Comparison of ENCODE assay signal across 11 mouse cellular contexts in the genomic region with DNA sequence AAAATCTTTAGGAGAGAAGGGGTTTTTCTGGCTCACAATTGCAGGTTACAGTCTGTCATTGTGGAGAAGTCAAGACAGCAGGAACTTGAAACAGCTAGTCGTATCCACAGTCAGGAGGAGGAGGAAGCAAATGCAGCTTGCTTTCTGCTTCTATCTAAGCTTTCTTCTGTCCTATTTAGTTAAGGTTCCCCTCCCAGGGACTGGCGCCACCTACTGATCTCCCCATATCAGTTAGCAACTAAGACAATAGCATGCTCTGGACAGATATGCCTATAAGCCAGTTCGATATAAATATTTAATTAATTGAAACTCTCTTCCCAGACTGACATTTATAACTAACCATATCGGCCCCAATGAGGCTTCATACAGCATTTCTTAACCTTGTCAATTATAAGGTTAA. TPM values are rescaled to one million over a fixed set of nuclear protein-coding genes. Genes with fewer than 3 reads are reported as not detected.
DNase-seq lines count a peak whose midpoint lies in the region; ATAC-seq and TF ChIP-seq lines count a peak whose summit lies in the region.
"Had no signal": no experiment of that assay in that cellular context is flagged by ENCODE, and none has a peak within 500 bp of the region (broad histone marks: within the 10 kb centered on the region; RNA-seq: fewer than 3 reads in every experiment).

No protein-coding gene starts in this region.

- H3K27me3 ChIP-seq in midbrain, embryonic 14.5 days (ENCODE audit: control insufficient read depth, insufficient read depth, low read length) = no peaks in the 10 kb centered on the region
- H3K27me3 ChIP-seq in midbrain, postnatal 0 days (ENCODE audit: insufficient read depth, low read length) = no peaks in the 10 kb centered on the region
- H3K27me3 ChIP-seq: embryonic facial prominence, embryonic 12.5 days; forebrain, embryonic 15.5 days; limb, embryonic 13.5 days had no signal

- H3K4me2 ChIP-seq in midbrain, embryonic 14.5 days (ENCODE audit: low read length) = no peak overlapping the region
- no peak overlapping the region for H3K4me2 ChIP-seq in midbrain, postnatal 0 days (ENCODE audit: low read depth, low read length, poor library complexity, severe bottlenecking)
- H3K4me2 ChIP-seq: embryonic facial prominence, embryonic 12.5 days; forebrain, embryonic 15.5 days; limb, embryonic 13.5 days had no signal

- 62% methylated on average over 4 of the region's 4 CpGs for WGBS in midbrain, embryonic 14.5 days
- WGBS in midbrain, postnatal 0 days = 56% methylated on average over 4 of the region's 4 CpGs

- H3K4me1 ChIP-seq in midbrain, embryonic 14.5 days (ENCODE audit: control insufficient read depth, insufficient read depth, low read length) = no peaks in the 10 kb centered on the region
- H3K4me1 ChIP-seq in midbrain, postnatal 0 days (ENCODE audit: insufficient read depth, low read length) = no peaks in the 10 kb centered on the region
- H3K4me1 ChIP-seq: embryonic facial prominence, embryonic 12.5 days; forebrain, embryonic 15.5 days; limb, embryonic 13.5 days had no signal

- intact Hi-C loops in heart, postnatal 25 days (cut with DNase I) = no loop called here

- no peak overlapping the region for H3K9ac ChIP-seq in midbrain, embryonic 14.5 days (replicated peaks; ENCODE audit: low read length)
- H3K9ac ChIP-seq in midbrain, postnatal 0 days (replicated peaks; ENCODE audit: low read length, poor library complexity, severe bottlenecking) = no peak overlapping the region
- H3K9ac ChIP-seq: embryonic facial prominence, embryonic 12.5 days; forebrain, embryonic 15.5 days; limb, embryonic 13.5 days had no signal

- DNase-seq in embryo, embryonic 10.5 days (ENCODE audit: low spot score) = peak; percentile 1
- DNase-seq in embryo, embryonic 10 days (ENCODE audit: low spot score) = no peak
- peak; percentile 0 for DNase-seq in midbrain, embryonic 14.5 days
- no peak for DNase-seq in midbrain, postnatal 0 days (ENCODE audit: low spot score)
- DNase-seq in brain, adult 2 months (ENCODE audit: low read depth, low spot score) = peak; percentile 5
- DNase-seq in thymus, postnatal 4 days = peak; percentile 17
- DNase-seq in heart, postnatal 25 days (ENCODE audit: low spot score) = no peak

- H3K36me3 ChIP-seq in midbrain, embryonic 14.5 days (ENCODE audit: control insufficient read depth, insufficient read depth, low read length) = no peaks in the 10 kb centered on the region
- no peaks in the 10 kb centered on the region for H3K36me3 ChIP-seq in midbrain, postnatal 0 days (ENCODE audit: insufficient read depth, low read length)
- H3K36me3 ChIP-seq: embryonic facial prominence, embryonic 12.5 days; forebrain, embryonic 15.5 days; limb, embryonic 13.5 days had no signal

- H3K27ac ChIP-seq in midbrain, embryonic 14.5 days (replicated peaks; ENCODE audit: low read depth, low read length) = no peak overlapping the region
- no peak overlapping the region for H3K27ac ChIP-seq in midbrain, postnatal 0 days (ENCODE audit: low read depth, low read length)
- H3K27ac ChIP-seq: embryonic facial prominence, embryonic 12.5 days; forebrain, embryonic 15.5 days; limb, embryonic 13.5 days; macrophage had no signal

- H3K4me3 ChIP-seq in midbrain, embryonic 14.5 days (replicated peaks; ENCODE audit: low read depth, low read length) = no peak overlapping the region
- no peak overlapping the region for H3K4me3 ChIP-seq in midbrain, postnatal 0 days (ENCODE audit: low read depth, low read length)
- H3K4me3 ChIP-seq: embryonic facial prominence, embryonic 12.5 days; forebrain, embryonic 15.5 days; limb, embryonic 13.5 days had no signal

- H3K9me3 ChIP-seq in midbrain, embryonic 14.5 days (ENCODE audit: control insufficient read depth, low read length) = no peaks in the 10 kb centered on the region
- H3K9me3 ChIP-seq in midbrain, postnatal 0 days (ENCODE audit: low read length) = no peaks in the 10 kb centered on the region
- H3K9me3 ChIP-seq: embryonic facial prominence, embryonic 12.5 days; forebrain, embryonic 15.5 days; limb, embryonic 13.5 days had no signal

- ATAC-seq in midbrain, embryonic 14.5 days (ENCODE audit: low FRiP score, low TSS enrichment) = no peak
- no peak for ATAC-seq in midbrain, postnatal 0 days (ENCODE audit: low FRiP score)
- ATAC-seq: forebrain, embryonic 15.5 days had no signal

- no peak for TF ChIP-seq CTCF in midbrain, postnatal 0 days (IDR thresholded peaks at IDR 0.05)

RNA-seq across cellular contexts. Expression of a gene that starts 46.5 kb away (rescaled TPM):
- 0.08 and 1.9 TPM in 2 replicates for polyA plus RNA-seq in midbrain, embryonic 14.5 days (2014; fragmentation: Nextera tagmentation; extraction: Ambion mirVana)
- 0.16 and 10.9 TPM in 2 replicates for total RNA-seq in midbrain, postnatal 0 days (2014; rRNA removed)
- polyA plus RNA-seq in midbrain, postnatal 0 days (2015; fragmentation: Nextera tagmentation; extraction: Ambion mirVana) = 0.29 and 0.59 TPM in 2 replicates
- total RNA-seq in heart, postnatal 25 days (2021) = 10 to 100 TPM in 1 of 2 experiments, 1 to 10 TPM in 1; 9.5 to 10.1 TPM

Comparison
In these comparisons a context has a peak if more than half of its experiments do, and no peak if none do; other contexts are left out.
1. DNase-seq: peak in embryo, embryonic 10.5 days (single experiment), midbrain, embryonic 14.5 days (single experiment), brain, adult 2 months (single experiment) and thymus, postnatal 4 days (single experiment); none in embryo, embryonic 10 days (single experiment), midbrain, postnatal 0 days (single experiment) and heart, postnatal 25 days (single experiment).